Mouse (Mus musculus) neural tube, embryonic 15.5 days (tissue): ENCODE measurements around the gene Clasp1. TPM values are rescaled to one million over a fixed set of nuclear protein-coding genes. Genes with fewer than 3 reads are reported as not detected.
A peak's percentile ranks its signal among the peaks of the same experiment; 100 is the strongest.

ENCODE experiments used
- ATAC-seq: fragments of 200-750 bp; cut with Nextera tagmentation; 2 replicates; pipeline ENCODE4 v1.8.0; 2017; ENCODE audit warnings: mild to moderate bottlenecking, moderate TSS enrichment, moderate library complexity; ENCODE audit not compliant: low FRiP score
- H3K27ac ChIP-seq: fragments of 300-500 bp; sonication (generic); replicated peaks from 2 replicates; pipeline ENCODE4 v1.5.1; 2015; ENCODE audit warnings: mild to moderate bottlenecking, inconsistent platforms
- H3K27me3 ChIP-seq: fragments of 300-500 bp; sonication (generic); replicated peaks from 2 replicates; pipeline ENCODE4 v1.6.1; 2015; ENCODE audit warnings: inconsistent platforms
- H3K36me3 ChIP-seq: fragments of 300-500 bp; sonication (generic); 2 replicates; pipeline ENCODE4 v1.6.1; 2015; ENCODE audit warnings: inconsistent platforms
- H3K4me1 ChIP-seq: fragments of 300-500 bp; sonication (generic); 2 replicates; pipeline ENCODE4 v1.6.1; 2015; ENCODE audit warnings: inconsistent platforms
- H3K4me2 ChIP-seq: fragments of 300-500 bp; sonication (generic); 2 replicates; pipeline ENCODE4 v1.6.1; 2015; ENCODE audit warnings: inconsistent platforms, mild to moderate bottlenecking, moderate library complexity
- H3K4me3 ChIP-seq: fragments of 300-500 bp; sonication (generic); replicated peaks from 2 replicates; pipeline ENCODE4 v1.5.1; 2015; ENCODE audit warnings: mild to moderate bottlenecking, inconsistent platforms
- H3K9ac ChIP-seq: fragments of 300-500 bp; sonication (generic); replicated peaks from 2 replicates; pipeline ENCODE4 v1.6.1; 2015; ENCODE audit warnings: mild to moderate bottlenecking, inconsistent platforms
- H3K9me3 ChIP-seq: fragments of 300-500 bp; sonication (generic); replicated peaks from 2 replicates; pipeline ENCODE4 v1.6.1; 2016; ENCODE audit warnings: inconsistent platforms
- WGBS: fragments of 180-500 bp; shearing (Covaris S2); methylation state at CpG from one replicate; pipeline ENCODE4 v1.1.7; 2015; ENCODE audit warnings: mixed read lengths; 5-methylcytosine and 5-hydroxymethylcytosine counted together
- polyA plus RNA-seq: library from polyadenylated mRNA; unstranded; fragments of >200 nt; fragmentation: Nextera tagmentation; extraction: Ambion mirVana; gene quantifications from 2 replicates; pipeline ENCODE4 v1.2.1, GENCODE M21; 2015

Gene Clasp1
- polyA plus RNA-seq, 1 experiment from 2014 or later, result 88.1 TPM

DNA sequence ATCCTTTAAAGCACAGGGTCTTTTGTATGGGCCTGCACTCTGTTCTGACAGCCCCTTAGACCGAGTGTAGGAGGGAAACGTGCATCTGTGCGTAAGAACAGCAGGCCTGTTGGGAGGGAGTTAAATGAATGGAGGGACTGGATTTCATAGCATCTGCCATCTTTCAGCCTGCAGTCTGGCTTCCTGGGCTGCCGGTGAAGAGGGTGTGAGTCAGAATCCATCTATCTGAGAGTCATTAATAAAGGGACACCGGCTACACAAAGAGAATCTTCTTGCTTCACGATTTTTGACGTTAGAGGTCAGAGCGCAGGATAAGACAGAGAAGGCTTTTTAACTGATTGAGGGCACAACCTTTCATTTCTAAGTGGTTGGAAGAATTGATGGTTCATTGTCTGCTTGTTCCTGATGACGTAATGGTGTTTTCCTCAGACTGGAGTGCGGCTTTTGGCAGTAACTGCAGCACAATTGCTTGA, 46.2 kb downstream of the Clasp1 start:
- Histone ChIP-seq H3K4me2 (peak overlapping the region; percentile 34), H3K36me3 (no peaks in the 10 kb centered on the region), H3K27ac (peak overlapping the region; percentile 78), H3K9me3 (no peaks in the 10 kb centered on the region), H3K27me3 (no peaks in the 10 kb centered on the region), H3K4me1 (peaks cover 27% of the 10 kb centered on the region), H3K9ac (0 out of 2 replicates have a peak overlapping the region, but pooled peaks have one; percentile 10), H3K4me3 (0 out of 2 replicates have a peak overlapping the region, but pooled peaks have one; percentile 3)
- peak; percentile 46; the same call in 1 of the 2 replicates for ATAC-seq
- WGBS, result 30% methylated on average over 10 of the region's 10 CpGs

DNA sequence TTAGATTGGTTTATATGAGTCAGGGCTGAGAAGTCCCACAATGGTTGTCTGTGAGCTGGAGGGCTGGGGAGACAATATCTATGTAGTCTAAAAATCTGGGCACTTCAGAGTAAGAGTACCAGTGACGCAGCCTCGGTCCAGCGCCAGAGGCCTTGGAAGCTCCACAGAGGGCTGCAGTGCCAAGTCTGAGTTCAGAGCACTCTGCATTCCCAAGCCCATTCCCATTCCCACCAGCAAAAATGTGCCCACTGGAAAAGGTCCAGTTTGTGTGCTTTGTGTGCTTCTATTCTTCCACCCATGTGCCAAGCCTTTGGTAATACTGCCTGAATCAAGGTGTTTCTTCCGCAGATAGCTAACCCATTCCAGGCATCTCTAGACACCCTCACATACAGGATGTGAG, 49.0 kb downstream of the Clasp1 start:
- no peaks in the 10 kb centered on the region for H3K9me3 ChIP-seq
- no peak overlapping the region for H3K4me3 ChIP-seq
- no peak overlapping the region for H3K27ac ChIP-seq
- no peaks in the 10 kb centered on the region for H3K27me3 ChIP-seq
- no peaks in the 10 kb centered on the region for H3K36me3 ChIP-seq
- no peak for ATAC-seq
- H3K4me1 ChIP-seq, result peaks cover 19% of the 10 kb centered on the region
- WGBS, result 83% methylated on average over 4 of the region's 4 CpGs
- H3K9ac ChIP-seq, result no peak overlapping the region
- no peak overlapping the region for H3K4me2 ChIP-seq

DNA sequence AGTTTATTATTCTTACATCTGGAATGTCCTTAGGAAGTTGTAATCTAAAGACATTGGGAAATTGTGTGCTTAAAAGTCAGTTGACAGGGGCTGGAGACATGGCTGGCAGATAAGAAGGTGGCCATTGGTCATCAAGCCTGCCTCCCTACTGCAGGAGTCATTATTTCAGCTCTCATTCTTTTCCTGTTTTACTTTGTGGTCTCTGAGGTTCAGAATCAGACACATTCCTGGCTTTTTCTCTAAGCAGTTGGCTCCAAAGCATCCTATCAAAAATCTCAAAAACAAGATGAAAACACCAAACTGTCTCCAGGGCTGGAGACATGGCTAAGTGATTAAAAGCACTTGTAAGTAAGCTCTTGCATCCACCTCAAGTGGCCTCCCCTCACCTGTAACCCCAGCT, 49.5 kb downstream of the Clasp1 start:
- no peak overlapping the region for H3K4me3 ChIP-seq
- ATAC-seq, result no peak
- no peak overlapping the region for H3K27ac ChIP-seq
- peaks cover 19% of the 10 kb centered on the region for H3K4me1 ChIP-seq
- H3K4me2 ChIP-seq, result no peak overlapping the region
- H3K9ac ChIP-seq, result no peak overlapping the region
- H3K9me3 ChIP-seq, result no peaks in the 10 kb centered on the region
- no peaks in the 10 kb centered on the region for H3K36me3 ChIP-seq
- H3K27me3 ChIP-seq, result no peaks in the 10 kb centered on the region

DNA sequence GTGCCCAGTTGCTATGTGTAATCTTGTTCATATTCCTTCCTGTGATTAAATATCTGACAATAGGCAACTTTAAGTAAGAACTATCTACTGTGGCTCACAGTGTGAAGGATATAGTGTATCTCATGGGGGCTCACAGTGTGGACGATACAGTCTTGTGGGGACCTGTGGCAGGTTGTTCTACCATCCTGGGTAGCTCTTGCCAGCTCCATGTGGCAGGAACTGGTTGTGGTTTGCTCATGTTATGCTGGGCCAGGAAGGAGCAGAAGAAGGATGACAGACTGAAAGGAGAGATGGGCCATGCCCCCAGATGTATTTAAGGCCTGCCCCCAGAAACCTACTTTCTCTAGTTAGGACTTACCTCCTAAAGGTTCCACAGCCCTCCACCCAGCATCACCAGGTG, 51.7 kb downstream of the Clasp1 start:
- WGBS, result 88% methylated on average over 1 of the region's 1 CpGs
- H3K36me3 ChIP-seq, result no peaks in the 10 kb centered on the region
- no peak overlapping the region for H3K4me3 ChIP-seq
- no peaks in the 10 kb centered on the region for H3K27me3 ChIP-seq
- no peak overlapping the region for H3K9ac ChIP-seq
- H3K4me1 ChIP-seq, result peaks cover 16% of the 10 kb centered on the region
- H3K4me2 ChIP-seq, result no peak overlapping the region
- no peak for ATAC-seq
- no peak overlapping the region for H3K27ac ChIP-seq
- H3K9me3 ChIP-seq, result no peaks in the 10 kb centered on the region

DNA sequence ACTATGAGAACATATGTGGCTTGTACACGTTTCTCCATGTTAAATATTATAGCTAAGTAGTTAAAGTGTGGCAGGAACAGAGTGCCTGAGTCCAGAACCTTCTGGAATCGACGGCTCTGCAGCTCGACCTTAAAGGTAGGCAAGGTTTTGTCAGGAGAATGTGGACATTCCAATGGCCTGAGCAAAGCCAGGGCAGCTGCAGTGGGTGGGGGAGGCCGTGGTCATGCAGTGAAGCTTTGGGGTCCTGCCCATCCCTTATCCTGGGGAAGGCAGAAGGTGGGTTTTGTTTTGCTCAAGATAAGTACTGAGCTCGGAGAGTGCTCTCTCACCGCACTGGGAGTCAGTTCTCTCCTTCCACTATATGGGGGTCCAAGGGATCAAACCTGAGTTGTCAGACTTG, 55.6 kb downstream of the Clasp1 start:
- no peaks in the 10 kb centered on the region for H3K27me3 ChIP-seq
- no peak overlapping the region for H3K9ac ChIP-seq
- 95% methylated on average over 7 of the region's 7 CpGs for WGBS
- no peak for ATAC-seq
- H3K27ac ChIP-seq, result no peak overlapping the region
- H3K9me3 ChIP-seq, result no peaks in the 10 kb centered on the region
- H3K36me3 ChIP-seq, result no peaks in the 10 kb centered on the region
- peaks cover 13% of the 10 kb centered on the region for H3K4me1 ChIP-seq
- no peak overlapping the region for H3K4me3 ChIP-seq
- H3K4me2 ChIP-seq, result no peak overlapping the region

DNA sequence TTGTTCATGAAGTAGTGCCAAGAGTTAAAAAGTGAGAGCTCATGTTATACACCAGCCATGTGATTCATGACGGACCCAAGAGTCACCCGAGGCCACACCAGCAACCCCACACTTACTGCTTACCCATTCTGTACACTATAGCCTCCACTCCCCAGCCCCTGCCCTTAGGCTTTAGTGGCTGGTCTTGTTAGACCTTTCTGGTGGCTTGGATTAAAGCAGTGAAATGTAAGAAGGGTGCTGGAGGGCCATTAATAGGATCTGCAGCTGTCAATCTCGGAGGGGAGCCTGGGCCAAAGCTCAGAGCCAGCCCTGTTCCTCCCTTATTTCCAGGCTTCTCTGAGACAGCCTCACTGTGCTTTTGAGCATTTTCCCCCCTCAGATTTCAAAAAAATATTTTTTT, 56.1 kb downstream of the Clasp1 start:
- no peak for ATAC-seq
- no peaks in the 10 kb centered on the region for H3K36me3 ChIP-seq
- H3K27me3 ChIP-seq, result no peaks in the 10 kb centered on the region
- H3K27ac ChIP-seq, result no peak overlapping the region
- H3K4me1 ChIP-seq, result peaks cover 13% of the 10 kb centered on the region
- H3K4me2 ChIP-seq, result no peak overlapping the region
- no peaks in the 10 kb centered on the region for H3K9me3 ChIP-seq
- no peak overlapping the region for H3K9ac ChIP-seq
- 65% methylated on average over 3 of the region's 3 CpGs for whole genome bisulfite sequencing
- H3K4me3 ChIP-seq, result no peak overlapping the region

DNA sequence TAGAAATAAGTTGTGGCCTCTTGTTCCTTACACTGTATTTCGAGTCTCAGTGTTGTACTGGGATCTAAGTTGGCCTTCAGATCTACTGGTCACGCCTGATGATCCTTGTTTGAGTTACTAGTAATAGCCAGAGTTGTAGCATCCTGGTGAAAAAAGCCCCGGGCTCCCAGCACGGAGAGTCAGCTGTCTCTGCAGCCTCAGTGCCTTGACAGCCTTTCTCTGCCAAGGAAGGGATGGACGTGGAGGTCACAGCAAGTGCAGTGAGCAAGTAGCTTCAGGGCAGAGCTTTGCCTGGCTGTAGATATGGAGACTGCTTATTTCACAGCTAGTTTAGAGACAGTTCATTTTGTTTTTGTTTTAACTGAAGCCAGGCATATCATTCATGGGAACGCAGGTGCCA, 56.6 kb downstream of the Clasp1 start:
- Histone ChIP-seq H3K4me1 (peaks cover 13% of the 10 kb centered on the region), H3K27ac (0 out of 2 replicates have a peak overlapping the region, but pooled peaks have one; percentile 2), H3K9ac (no peak overlapping the region), H3K4me2 (no peak overlapping the region), H3K27me3 (no peaks in the 10 kb centered on the region), H3K9me3 (no peaks in the 10 kb centered on the region), H3K4me3 (no peak overlapping the region), H3K36me3 (no peaks in the 10 kb centered on the region)
- ATAC-seq, result no peak
- WGBS, result 75% methylated on average over 6 of the region's 6 CpGs

DNA sequence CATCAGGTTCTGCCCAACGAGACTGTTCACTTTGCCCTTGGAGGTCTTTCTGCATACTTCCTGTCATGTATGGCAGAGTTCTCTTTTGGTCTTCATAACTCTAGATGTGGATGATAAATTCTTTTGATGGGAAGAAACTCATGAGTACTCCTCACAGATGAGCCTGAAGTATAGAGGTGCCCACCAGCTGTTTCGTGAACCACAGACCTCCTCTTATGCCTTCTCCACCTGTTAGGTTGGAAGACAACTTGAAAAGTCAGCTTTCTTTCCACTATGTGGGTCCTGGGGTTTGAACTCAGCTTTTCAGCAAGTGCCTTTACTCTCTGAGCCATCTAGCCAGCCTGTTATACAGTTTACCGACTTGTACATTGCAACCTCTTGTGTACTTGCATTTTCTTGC, 57.1 kb downstream of the Clasp1 start:
- Histone ChIP-seq H3K4me3 (no peak overlapping the region), H3K9me3 (no peaks in the 10 kb centered on the region), H3K27me3 (no peaks in the 10 kb centered on the region), H3K27ac (no peak overlapping the region), H3K36me3 (no peaks in the 10 kb centered on the region), H3K9ac (no peak overlapping the region), H3K4me1 (peaks cover 13% of the 10 kb centered on the region), H3K4me2 (no peak overlapping the region)
- 92% methylated on average over 3 of the region's 3 CpGs for WGBS
- ATAC-seq, result no peak

DNA sequence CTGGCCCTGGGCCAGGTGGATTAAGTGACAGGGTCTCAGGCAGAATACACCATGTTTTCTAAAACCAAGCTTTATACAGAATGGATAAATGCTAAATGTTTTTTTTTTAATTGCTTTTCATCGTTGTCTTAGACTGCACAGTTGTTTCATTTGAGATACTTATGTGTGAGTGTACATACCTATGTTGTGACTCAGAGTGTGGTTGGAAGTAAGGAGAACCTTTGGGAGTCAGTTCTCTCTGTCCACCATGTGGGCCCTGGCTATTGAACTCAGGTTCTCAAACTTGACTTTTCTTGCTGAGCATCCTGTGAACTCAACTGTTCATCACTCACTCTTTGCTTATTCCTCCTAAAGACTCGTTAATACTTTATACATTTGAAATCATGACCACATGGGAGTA, 58.3 kb downstream of the Clasp1 start:
- Histone ChIP-seq H3K4me3 (no peak overlapping the region), H3K27me3 (no peaks in the 10 kb centered on the region), H3K36me3 (no peaks in the 10 kb centered on the region), H3K27ac (no peak overlapping the region), H3K9me3 (no peaks in the 10 kb centered on the region), H3K9ac (no peak overlapping the region), H3K4me1 (peaks cover 13% of the 10 kb centered on the region), H3K4me2 (no peak overlapping the region)
- 72% methylated on average over 2 of the region's 2 CpGs for WGBS
- no peak for ATAC-seq

DNA sequence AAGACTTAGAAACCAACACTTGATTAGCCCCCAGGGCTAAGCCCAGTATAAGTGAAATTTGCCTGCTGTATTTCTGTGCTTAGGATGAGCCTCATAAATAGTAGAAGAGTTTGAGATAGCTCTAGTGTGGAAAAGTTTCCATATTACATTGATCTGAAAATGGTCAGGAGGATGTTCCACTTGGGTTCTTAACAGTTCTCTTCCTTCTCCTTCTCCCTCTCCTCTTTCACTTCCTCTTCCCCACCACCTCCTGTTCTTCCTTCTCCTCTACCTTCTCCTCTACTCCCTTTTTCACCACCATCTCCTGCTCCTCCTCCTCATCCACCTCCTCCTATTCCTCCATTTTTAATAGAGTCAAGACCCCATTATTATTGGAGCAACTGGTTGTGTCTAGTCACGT, 59.4 kb downstream of the Clasp1 start:
- Histone ChIP-seq H3K4me3 (no peak overlapping the region), H3K36me3 (no peaks in the 10 kb centered on the region), H3K9me3 (no peaks in the 10 kb centered on the region), H3K27ac (no peak overlapping the region), H3K4me2 (no peak overlapping the region), H3K9ac (no peak overlapping the region), H3K4me1 (peaks cover 17% of the 10 kb centered on the region), H3K27me3 (no peaks in the 10 kb centered on the region)
- WGBS, result 91% methylated on average over 1 of the region's 1 CpGs
- ATAC-seq, result no peak

DNA sequence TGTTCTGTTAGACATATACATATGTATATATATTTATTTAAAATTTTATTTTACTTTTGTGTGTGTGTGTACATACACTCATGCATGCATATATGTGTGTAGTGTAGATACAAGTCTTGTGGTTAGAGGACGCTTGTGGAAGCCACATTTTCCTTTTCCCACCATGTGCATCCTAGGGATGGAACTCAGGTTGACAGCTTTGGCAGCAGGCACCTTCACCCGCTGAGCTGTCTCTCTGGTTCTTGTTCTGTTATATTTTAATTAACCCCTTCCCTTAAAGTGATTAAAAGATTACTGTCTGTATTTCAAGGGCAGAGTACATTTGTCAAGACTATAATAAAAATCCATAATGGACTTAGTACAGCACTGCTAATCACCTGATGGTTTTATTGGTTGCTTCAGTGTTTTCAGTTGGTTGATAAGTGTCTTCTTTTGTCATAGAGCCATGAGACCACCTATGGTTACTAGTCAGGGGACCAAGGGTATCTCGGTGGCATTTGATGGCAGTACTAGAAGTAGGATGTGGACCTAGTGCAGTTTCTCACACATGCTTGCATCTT, 62.1 kb downstream of the Clasp1 start:
- H3K36me3 ChIP-seq, result no peaks in the 10 kb centered on the region
- 78% methylated on average over 3 of the region's 3 CpGs for WGBS
- H3K9ac ChIP-seq, result no peak overlapping the region
- H3K4me1 ChIP-seq, result peaks cover 18% of the 10 kb centered on the region
- no peak overlapping the region for H3K4me3 ChIP-seq
- H3K4me2 ChIP-seq, result no peak overlapping the region
- H3K27me3 ChIP-seq, result no peaks in the 10 kb centered on the region
- no peak for ATAC-seq
- H3K27ac ChIP-seq, result no peak overlapping the region
- H3K9me3 ChIP-seq, result no peaks in the 10 kb centered on the region

DNA sequence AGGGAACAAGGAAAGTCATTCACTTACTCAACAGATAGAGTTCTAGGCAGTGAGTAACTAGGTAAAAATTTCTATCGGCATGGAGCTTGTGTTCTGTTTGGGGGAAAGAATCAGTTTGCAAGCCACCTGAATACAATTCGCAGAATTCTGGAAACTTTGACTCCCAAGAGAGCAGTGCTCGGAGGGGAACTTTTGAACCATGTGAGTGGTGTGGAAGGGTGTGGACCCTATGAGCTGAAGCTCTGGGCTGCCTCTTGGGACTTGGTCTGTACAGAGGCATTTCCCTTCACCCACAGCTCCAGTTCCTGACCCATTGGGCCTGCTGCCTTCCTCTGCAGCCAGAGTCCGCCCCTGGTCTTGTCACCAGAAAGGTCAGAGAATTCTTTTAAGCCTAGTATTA, 64.7 kb downstream of the Clasp1 start:
- H3K27me3 ChIP-seq, result no peaks in the 10 kb centered on the region
- no peak overlapping the region for H3K9ac ChIP-seq
- H3K4me3 ChIP-seq, result no peak overlapping the region
- no peak overlapping the region for H3K27ac ChIP-seq
- WGBS, result 90% methylated on average over 4 of the region's 4 CpGs
- H3K4me1 ChIP-seq, result peaks cover 40% of the 10 kb centered on the region
- H3K36me3 ChIP-seq, result no peaks in the 10 kb centered on the region
- H3K4me2 ChIP-seq, result no peak overlapping the region
- ATAC-seq, result no peak
- no peaks in the 10 kb centered on the region for H3K9me3 ChIP-seq

DNA sequence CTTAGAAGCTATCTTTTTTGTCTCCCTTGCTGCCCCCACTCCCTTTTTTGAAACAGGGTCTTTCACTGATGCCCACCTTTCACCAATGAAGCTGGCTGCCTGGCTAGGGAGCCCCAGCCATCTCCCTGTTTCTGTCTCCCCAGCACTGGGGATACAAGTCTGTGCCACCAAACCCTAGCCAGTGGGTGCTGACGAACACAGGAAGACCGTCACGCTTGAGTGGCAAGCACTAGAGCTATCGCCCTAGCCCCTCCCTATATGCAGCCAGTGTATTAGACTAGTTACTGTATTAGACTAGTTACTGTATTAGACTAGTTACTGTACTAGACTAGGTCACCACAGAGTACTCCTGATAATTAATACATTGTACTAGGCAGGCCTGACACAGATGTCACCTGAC, 66.0 kb downstream of the Clasp1 start:
- Histone ChIP-seq H3K9ac (no peak overlapping the region), H3K36me3 (no peaks in the 10 kb centered on the region), H3K27me3 (no peaks in the 10 kb centered on the region), H3K4me2 (no peak overlapping the region), H3K27ac (no peak overlapping the region), H3K9me3 (no peaks in the 10 kb centered on the region), H3K4me1 (peaks cover 47% of the 10 kb centered on the region), H3K4me3 (no peak overlapping the region)
- ATAC-seq, result no peak
- WGBS, result 82% methylated on average over 4 of the region's 4 CpGs
